Mouse (Mus musculus) testis, adult 2 months (tissue): ENCODE measurements around the gene Rprd1b. TPM values are rescaled to one million over a fixed set of nuclear protein-coding genes. Genes with fewer than 3 reads are reported as not detected.

Experiments
- H3K27ac ChIP-seq: fragments of 200-500 bp; 2 replicates; pipeline ENCODE4 v1.5.1; 2012; ENCODE audit warnings: low read depth, low read length; ENCODE audit not compliant: control insufficient read depth, insufficient read depth
- H3K27me3 ChIP-seq: fragments of 200-500 bp; 2 replicates; pipeline ENCODE4 v1.6.1; 2012; ENCODE audit warnings: mild to moderate bottlenecking, low read length, moderate library complexity; ENCODE audit not compliant: control insufficient read depth, insufficient read depth
- H3K36me3 ChIP-seq: fragments of 200-500 bp; 2 replicates; pipeline ENCODE4 v1.6.1; 2012; ENCODE audit warnings: mild to moderate bottlenecking, low read length; ENCODE audit not compliant: control insufficient read depth, insufficient read depth
- H3K4me1 ChIP-seq: fragments of 200-500 bp; 2 replicates; pipeline ENCODE4 v1.6.1; 2012; ENCODE audit warnings: low read length; ENCODE audit not compliant: control insufficient read depth, insufficient read depth
- H3K4me3 ChIP-seq: fragments of 200-500 bp; 2 replicates; pipeline ENCODE4 v1.5.1; 2012; ENCODE audit warnings: low read depth, mild to moderate bottlenecking, low read length, moderate library complexity, mixed read lengths; ENCODE audit not compliant: control insufficient read depth
- CTCF ChIP-seq: fragments of 200-500 bp; IDR thresholded peaks from 2 replicates; pipeline ENCODE4 v1.5.1; 2012; ENCODE audit warnings: low read depth, mild to moderate bottlenecking, inconsistent platforms, low read length, moderate library complexity; ENCODE audit not compliant: control insufficient read depth, insufficient read depth, insufficient replicate concordance
- POLR2A ChIP-seq: fragments of 200-500 bp; IDR thresholded peaks from 2 replicates; pipeline ENCODE4 v1.6.1; 2012; ENCODE audit warnings: low read depth, mild to moderate bottlenecking, inconsistent platforms, low read length, moderate library complexity; ENCODE audit not compliant: control insufficient read depth
- polyA plus RNA-seq: library from polyadenylated mRNA; depleted of rRNA; stranded (reverse); fragments of >200 nt; gene quantifications from 2 replicates; pipeline ENCODE4 v1.2.3, GENCODE M21; 2012

Rprd1b gene
- polyA plus RNA-seq, 1 experiment = 7.3 TPM

DNA sequence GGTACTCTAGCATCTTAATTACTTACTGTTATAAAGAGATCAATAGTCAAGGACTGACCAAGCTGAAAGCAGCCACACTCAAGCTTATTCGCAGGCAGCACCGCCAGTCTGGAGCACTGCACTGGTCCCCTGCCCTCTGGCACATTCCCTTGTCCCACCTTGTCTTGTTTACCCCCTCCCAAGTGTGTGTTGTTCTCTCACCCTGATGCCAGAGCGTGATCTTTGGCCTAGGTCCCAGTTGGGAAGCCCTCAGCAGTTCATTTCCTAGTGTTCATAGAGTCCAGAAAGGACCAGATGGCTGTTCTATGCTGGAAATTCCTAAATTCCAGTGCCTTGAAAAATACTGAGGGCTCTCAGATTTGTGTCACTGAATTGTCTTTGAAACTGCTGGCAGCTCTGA lies 28.7 kb downstream of the Rprd1b start:
- TF ChIP-seq POLR2A (no peak), CTCF (no peak)
- H3K36me3 ChIP-seq = no peaks in the 10 kb centered on the region; the same call in 1 of the 2 replicates
- H3K4me3 ChIP-seq = no peak overlapping the region

GRCm38 (mm10) chr2:158058534-158058933 lies 30.2 kb downstream of the Rprd1b start:
- no peaks in the 10 kb centered on the region for H3K27me3 ChIP-seq
- no peaks in the 10 kb centered on the region; the same call in 1 of the 2 replicates for H3K36me3 ChIP-seq
- no peak for TF ChIP-seq CTCF
- no peak for TF ChIP-seq POLR2A
- no peaks in the 10 kb centered on the region for H3K4me1 ChIP-seq
- no peak overlapping the region for H3K27ac ChIP-seq
- no peak overlapping the region for H3K4me3 ChIP-seq

More for the DNA sequence above, 28.7 kb downstream of the Rprd1b start:
- H3K27ac ChIP-seq = no peak overlapping the region
- H3K27me3 ChIP-seq = no peaks in the 10 kb centered on the region
- H3K4me1 ChIP-seq = no peaks in the 10 kb centered on the region

GRCm38 (mm10) chr2:158059666-158060105 lies 31.4 kb downstream of the Rprd1b start:
- Histone ChIP-seq H3K4me3 (no peak overlapping the region), H3K36me3 (no peaks in the 10 kb centered on the region; the same call in 1 of the 2 replicates), H3K27me3 (no peaks in the 10 kb centered on the region), H3K4me1 (no peaks in the 10 kb centered on the region), H3K27ac (no peak overlapping the region)
- TF ChIP-seq CTCF (no peak), POLR2A (no peak)

- H3K4me1 ChIP-seq = no peaks in the 10 kb centered on the region
- H3K27me3 ChIP-seq = no peaks in the 10 kb centered on the region
- no peak overlapping the region for H3K27ac ChIP-seq
- TF ChIP-seq CTCF = no peak
- H3K4me3 ChIP-seq = no peak overlapping the region
- H3K36me3 ChIP-seq = peaks cover 1% of the 10 kb centered on the region; the same call in 1 of the 2 replicates
Measured at GRCm38 (mm10) chr2:158063036-158063435, 34.7 kb downstream of the Rprd1b start.

DNA sequence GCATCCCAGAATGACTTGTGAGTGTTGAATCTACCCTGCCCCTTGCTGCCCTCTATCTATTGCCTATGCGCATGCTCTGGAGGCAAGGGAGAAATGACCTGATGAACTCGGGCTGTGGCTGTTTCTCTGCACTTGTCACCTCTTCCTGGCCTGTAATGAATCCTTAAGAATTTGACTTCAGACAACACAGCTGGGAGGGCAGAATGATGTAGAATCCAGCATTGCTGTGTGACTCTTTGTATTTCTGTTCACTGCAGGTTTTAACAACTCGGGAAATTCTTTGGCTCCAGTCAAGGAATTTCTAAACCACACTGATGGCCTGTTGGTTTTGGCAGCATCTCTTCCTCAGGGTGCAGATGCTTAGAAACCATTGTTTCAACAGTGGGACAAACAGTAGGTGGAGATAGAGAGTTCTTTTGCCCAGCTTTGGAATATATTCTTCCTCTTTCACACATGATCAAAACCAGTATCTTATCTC lies 36.3 kb downstream of the Rprd1b start:
- Histone ChIP-seq H3K36me3 (peaks cover 1% of the 10 kb centered on the region; the same call in 1 of the 2 replicates), H3K27me3 (no peaks in the 10 kb centered on the region), H3K4me3 (no peak overlapping the region), H3K4me1 (no peaks in the 10 kb centered on the region), H3K27ac (no peak overlapping the region)
- TF ChIP-seq POLR2A = no peak
- TF ChIP-seq CTCF = no peak

- no peaks in the 10 kb centered on the region for H3K27me3 ChIP-seq
- H3K27ac ChIP-seq = no peak overlapping the region
- TF ChIP-seq CTCF = no peak
- no peak for TF ChIP-seq POLR2A
- H3K4me1 ChIP-seq = no peaks in the 10 kb centered on the region
- H3K36me3 ChIP-seq = peaks cover 1% of the 10 kb centered on the region; the same call in 1 of the 2 replicates
- no peak overlapping the region for H3K4me3 ChIP-seq
Measured at GRCm38 (mm10) chr2:158065064-158065463, 36.8 kb downstream of the Rprd1b start.

- Histone ChIP-seq H3K4me3 (no peak overlapping the region), H3K36me3 (peaks cover 1% of the 10 kb centered on the region; the same call in 1 of the 2 replicates), H3K27ac (no peak overlapping the region), H3K4me1 (no peaks in the 10 kb centered on the region), H3K27me3 (no peaks in the 10 kb centered on the region)
- TF ChIP-seq CTCF = no peak
- TF ChIP-seq POLR2A = no peak
Measured at GRCm38 (mm10) chr2:158066456-158066855, 38.2 kb downstream of the Rprd1b start.
